Mouse (Mus musculus): ENCODE measurements around the gene Npas3.

GRCm38 (mm10) chr12:54052939-54053338, 804.5 kb downstream of the Npas3 start:
- TF ChIP-seq CTCF (IDR thresholded peaks at IDR 0.05; ENCODE audit: insufficient read depth, low read depth, low read length) (no peak), POLR2A (IDR thresholded peaks at IDR 0.05; ENCODE audit: insufficient read depth, low read depth, low read length) (no peak)

All from olfactory bulb, adult 2 months (tissue).